Mouse (Mus musculus): Measurements from ENCODE around the gene Ubl4b. TPM values are rescaled to one million over a fixed set of nuclear protein-coding genes. Genes with fewer than 3 reads are reported as not detected.
A peak's percentile ranks its signal among the peaks of the same experiment; 100 is the strongest.

Ubl4b gene
- polyA plus RNA-seq, 1 experiment from 2014 or later, result not detected

DNA sequence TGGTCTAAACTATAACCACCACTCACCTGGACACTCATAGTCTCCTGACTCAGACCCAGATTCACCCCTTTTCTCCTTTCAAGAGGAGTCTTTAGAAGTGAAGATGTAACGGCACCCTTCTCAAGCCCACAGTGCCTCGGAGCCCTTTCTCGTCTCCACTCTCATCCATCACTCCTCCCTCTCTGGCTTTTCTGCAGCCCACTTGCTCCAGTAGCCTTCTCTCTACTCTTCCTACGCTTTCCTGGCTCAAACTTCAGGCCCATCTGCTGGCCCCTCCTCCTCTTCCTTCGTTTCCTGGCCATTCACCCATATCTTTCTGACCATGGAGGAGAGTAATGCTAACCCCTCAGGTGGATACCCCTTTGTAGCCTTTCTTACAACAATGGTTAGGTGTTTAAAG is 33.9 kb downstream of the Ubl4b start:
- no peaks in the 10 kb centered on the region for H3K9me3 ChIP-seq (ENCODE audit: control insufficient read depth, low read depth, low read length)
- WGBS, result 63% methylated on average over 5 of the region's 5 CpGs

DNA sequence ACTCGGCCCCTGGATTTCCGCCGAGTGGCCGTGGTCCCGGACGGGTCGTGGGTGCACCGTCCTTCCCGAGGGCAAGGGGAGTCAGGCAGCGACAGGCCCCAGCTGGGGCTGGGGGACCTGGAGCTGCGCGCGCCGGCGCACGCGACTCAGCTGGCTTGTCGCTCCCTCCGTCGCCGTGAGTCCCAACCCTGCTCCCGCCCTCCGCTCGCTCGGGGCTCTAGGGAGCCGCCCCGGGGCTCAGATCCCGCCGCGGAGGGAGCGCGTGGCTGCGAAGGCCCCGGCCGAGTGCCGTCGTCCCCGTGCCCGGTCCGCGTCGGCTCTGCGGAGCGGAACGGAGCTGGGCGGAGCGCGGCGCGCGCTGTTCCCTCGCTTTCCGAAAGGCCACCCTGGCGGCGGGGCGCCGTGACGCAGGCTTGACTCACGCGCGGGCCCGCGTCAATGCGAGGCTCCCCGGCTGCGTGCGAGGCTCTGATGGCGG is 37.2 kb downstream of the Ubl4b start, which contains the start of gene Slc6a17:
Gene Slc6a17 (minus strand): TSS at position 388 of the 478 bp plus-strand sequence.
- H3K27ac ChIP-seq (ENCODE audit: low read length), result no peak within 1 kb of the TSS
- peak within 1 kb of the TSS; percentile 54 for H3K4me3 ChIP-seq (ENCODE audit: low read depth, low read length)
- WGBS, result under 1% methylated on average over 68 of the region's 68 CpGs
- H3K27me3 ChIP-seq (ENCODE audit: control insufficient read depth, insufficient read depth, low read length), result peaks cover 12% of the 10 kb centered on the region
- no peaks in the 10 kb centered on the region for H3K36me3 ChIP-seq (ENCODE audit: control insufficient read depth, insufficient read depth, low read length)
- peak; percentile 74 for ATAC-seq (ENCODE audit: insufficient number of reproducible peaks, insufficient read depth, low FRiP score, low read depth)
- H3K4me1 ChIP-seq (ENCODE audit: control insufficient read depth, insufficient read depth, low read length), result peaks cover 5% of the 10 kb centered on the region; the same call in 1 of the 2 replicates
- H3K9ac ChIP-seq (replicated peaks; ENCODE audit: low read depth, low read length), result peak within 1 kb of the TSS; percentile 33; the same call in 1 of the 2 replicates
- peak within 1 kb of the TSS; percentile 99 for H3K4me2 ChIP-seq (replicated peaks; ENCODE audit: low read depth, low read length)
- H3K9me3 ChIP-seq (ENCODE audit: control insufficient read depth, low read depth, low read length), result no peaks in the 10 kb centered on the region

More for the DNA sequence above, 33.9 kb downstream of the Ubl4b start:
- peaks cover 5% of the 10 kb centered on the region; the same call in 1 of the 2 replicates for H3K4me1 ChIP-seq (ENCODE audit: control insufficient read depth, insufficient read depth, low read length)
- no peak overlapping the region for H3K9ac ChIP-seq (replicated peaks; ENCODE audit: low read depth, low read length)
- H3K27ac ChIP-seq (ENCODE audit: low read length), result no peak overlapping the region
- H3K36me3 ChIP-seq (ENCODE audit: control insufficient read depth, insufficient read depth, low read length), result no peaks in the 10 kb centered on the region
- no peak overlapping the region for H3K4me2 ChIP-seq (replicated peaks; ENCODE audit: low read depth, low read length)
- ATAC-seq (ENCODE audit: insufficient number of reproducible peaks, insufficient read depth, low FRiP score, low read depth), result no peak
- H3K27me3 ChIP-seq (ENCODE audit: control insufficient read depth, insufficient read depth, low read length), result peaks cover 12% of the 10 kb centered on the region
- no peak overlapping the region for H3K4me3 ChIP-seq (ENCODE audit: low read depth, low read length)

DNA sequence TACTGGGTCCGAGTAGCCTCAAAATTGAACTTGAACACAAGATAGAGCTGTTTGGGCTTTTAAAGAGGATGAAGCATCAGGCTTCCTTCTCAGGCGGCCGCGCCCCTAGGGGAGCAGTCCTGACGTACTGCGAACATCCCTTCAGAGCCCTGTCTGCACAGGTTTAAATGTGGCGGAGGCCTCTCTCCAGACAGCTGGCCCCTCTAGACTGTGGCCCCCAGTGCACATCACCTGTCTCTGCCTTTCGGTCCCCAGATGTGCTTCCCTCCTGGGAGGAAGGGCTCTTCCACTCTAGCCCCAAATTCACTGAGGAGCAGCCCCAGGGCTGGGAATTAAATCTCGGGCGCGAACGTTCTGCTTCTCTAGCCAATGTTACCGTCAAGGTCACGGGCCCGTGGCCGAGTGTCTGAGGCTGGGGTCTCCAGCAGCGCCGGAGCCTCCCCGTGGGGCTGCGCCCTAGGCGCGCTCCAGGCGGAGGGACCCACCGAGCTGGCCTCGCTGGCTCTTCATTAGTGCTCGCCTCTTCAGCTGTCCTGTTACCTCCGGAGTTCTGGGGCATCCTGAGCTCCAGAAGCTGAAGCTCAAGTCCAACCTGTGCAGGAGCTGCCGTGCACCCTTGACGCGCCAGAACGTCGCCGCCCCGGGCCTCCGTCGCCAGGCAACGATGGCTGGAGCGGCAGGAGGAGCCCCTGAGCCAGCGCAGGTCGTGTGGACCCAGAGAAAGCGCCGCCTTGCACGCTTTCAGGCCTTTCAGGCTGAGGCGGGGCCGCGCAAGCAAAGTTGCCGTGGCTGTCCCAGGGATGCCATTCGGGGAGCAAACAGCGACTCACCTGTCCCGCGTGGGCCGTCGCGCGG is 37.9 kb downstream of the Ubl4b start:
- Histone ChIP-seq H3K9me3 (ENCODE audit: control insufficient read depth, low read depth, low read length) (no peaks in the 10 kb centered on the region), H3K9ac (replicated peaks; ENCODE audit: low read depth, low read length) (peak overlapping the region; percentile 33; the same call in 1 of the 2 replicates), H3K27me3 (ENCODE audit: control insufficient read depth, insufficient read depth, low read length) (peaks cover 12% of the 10 kb centered on the region), H3K27ac (ENCODE audit: low read length) (no peak overlapping the region), H3K4me3 (ENCODE audit: low read depth, low read length) (peak overlapping the region; percentile 54), H3K4me1 (ENCODE audit: control insufficient read depth, insufficient read depth, low read length) (peaks cover 5% of the 10 kb centered on the region; the same call in 1 of the 2 replicates), H3K4me2 (replicated peaks; ENCODE audit: low read depth, low read length) (peak overlapping the region; percentile 99), H3K36me3 (ENCODE audit: control insufficient read depth, insufficient read depth, low read length) (no peaks in the 10 kb centered on the region)
- ATAC-seq (ENCODE audit: insufficient number of reproducible peaks, insufficient read depth, low FRiP score, low read depth), result peak; percentile 79
- WGBS, result 7% methylated on average over 54 of the region's 55 CpGs

DNA sequence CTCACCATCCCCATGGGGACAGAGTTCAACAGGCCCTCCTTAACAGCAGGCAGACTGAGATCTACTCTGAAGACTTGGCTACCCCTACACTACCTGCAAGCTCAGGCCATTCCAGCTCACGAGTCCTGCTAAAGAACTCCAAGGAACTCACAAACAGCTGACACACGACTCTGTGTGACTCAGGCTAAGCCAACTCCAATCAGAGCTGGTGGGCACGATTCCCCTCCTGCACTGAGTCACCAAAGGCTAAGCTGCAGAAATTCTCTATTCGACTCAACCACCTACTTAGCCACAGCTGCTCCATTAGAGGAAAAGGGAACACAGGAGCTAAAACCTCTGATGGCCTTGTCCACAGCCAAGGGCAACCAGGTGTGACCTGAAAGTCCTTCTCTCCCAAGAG is 38.9 kb downstream of the Ubl4b start:
- no peak for ATAC-seq (ENCODE audit: insufficient number of reproducible peaks, insufficient read depth, low FRiP score, low read depth)
- Histone ChIP-seq H3K36me3 (ENCODE audit: control insufficient read depth, insufficient read depth, low read length) (no peaks in the 10 kb centered on the region), H3K4me2 (replicated peaks; ENCODE audit: low read depth, low read length) (no peak overlapping the region), H3K9ac (replicated peaks; ENCODE audit: low read depth, low read length) (no peak overlapping the region), H3K4me1 (ENCODE audit: control insufficient read depth, insufficient read depth, low read length) (peaks cover 5% of the 10 kb centered on the region; the same call in 1 of the 2 replicates), H3K9me3 (ENCODE audit: control insufficient read depth, low read depth, low read length) (no peaks in the 10 kb centered on the region), H3K4me3 (ENCODE audit: low read depth, low read length) (no peak overlapping the region), H3K27me3 (ENCODE audit: control insufficient read depth, insufficient read depth, low read length) (peaks cover 12% of the 10 kb centered on the region), H3K27ac (ENCODE audit: low read length) (no peak overlapping the region)
- 65% methylated on average over 4 of the region's 4 CpGs for WGBS

DNA sequence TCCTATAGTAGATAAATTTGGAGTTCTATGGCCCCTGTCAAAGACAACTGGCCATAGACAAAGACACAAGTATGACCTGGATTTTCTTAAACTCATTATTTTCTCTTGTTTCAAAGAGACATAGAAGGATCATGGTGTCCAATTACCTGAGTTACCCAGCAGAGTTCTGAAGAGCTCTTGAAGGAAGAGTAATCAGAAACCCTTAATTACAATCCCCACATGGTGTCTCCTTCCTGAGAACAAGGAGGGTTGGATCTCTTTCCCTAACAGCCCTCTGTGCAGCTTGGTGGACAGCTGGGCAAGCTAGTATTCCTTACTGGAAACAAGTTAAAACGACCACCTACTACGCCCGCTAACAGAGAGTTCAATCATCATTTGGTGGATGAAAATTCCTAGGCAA is 43.5 kb downstream of the Ubl4b start:
- H3K9ac ChIP-seq (replicated peaks; ENCODE audit: low read depth, low read length), result no peak overlapping the region
- no peaks in the 10 kb centered on the region for H3K36me3 ChIP-seq (ENCODE audit: control insufficient read depth, insufficient read depth, low read length)
- H3K27ac ChIP-seq (ENCODE audit: low read length), result no peak overlapping the region
- no peak overlapping the region for H3K4me3 ChIP-seq (ENCODE audit: low read depth, low read length)
- WGBS, result 76% methylated on average over 3 of the region's 3 CpGs
- H3K4me1 ChIP-seq (ENCODE audit: control insufficient read depth, insufficient read depth, low read length), result no peaks in the 10 kb centered on the region
- no peaks in the 10 kb centered on the region for H3K9me3 ChIP-seq (ENCODE audit: control insufficient read depth, low read depth, low read length)
- H3K4me2 ChIP-seq (replicated peaks; ENCODE audit: low read depth, low read length), result no peak overlapping the region
- ATAC-seq (ENCODE audit: insufficient number of reproducible peaks, insufficient read depth, low FRiP score, low read depth), result no peak
- peaks cover 4% of the 10 kb centered on the region for H3K27me3 ChIP-seq (ENCODE audit: control insufficient read depth, insufficient read depth, low read length)

DNA sequence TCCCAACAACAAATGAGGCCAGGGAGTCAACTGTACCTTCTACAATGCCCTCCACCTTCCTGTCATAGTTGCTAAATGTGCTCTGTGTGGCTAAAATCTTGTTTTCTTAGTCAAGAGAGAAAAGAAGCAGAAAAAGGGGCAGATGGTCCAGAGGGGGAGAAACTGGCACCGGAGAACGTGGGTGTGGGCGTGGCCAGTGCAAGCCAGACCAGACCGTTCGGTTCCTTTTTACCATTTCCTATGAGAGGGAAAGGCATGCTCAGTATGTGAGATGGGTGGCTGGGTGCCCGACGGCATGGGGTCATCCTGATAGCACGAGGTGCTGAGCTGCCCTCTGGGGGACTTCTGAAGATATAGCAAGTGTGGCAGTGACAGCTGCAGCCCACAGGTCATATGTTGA is 46.2 kb downstream of the Ubl4b start:
- Histone ChIP-seq H3K4me1 (ENCODE audit: control insufficient read depth, insufficient read depth, low read length) (peaks cover 3% of the 10 kb centered on the region; the same call in 1 of the 2 replicates), H3K4me3 (ENCODE audit: low read depth, low read length) (no peak overlapping the region), H3K4me2 (replicated peaks; ENCODE audit: low read depth, low read length) (no peak overlapping the region), H3K27me3 (ENCODE audit: control insufficient read depth, insufficient read depth, low read length) (no peaks in the 10 kb centered on the region), H3K9ac (replicated peaks; ENCODE audit: low read depth, low read length) (no peak overlapping the region), H3K36me3 (ENCODE audit: control insufficient read depth, insufficient read depth, low read length) (no peaks in the 10 kb centered on the region), H3K9me3 (ENCODE audit: control insufficient read depth, low read depth, low read length) (no peaks in the 10 kb centered on the region), H3K27ac (ENCODE audit: low read length) (no peak overlapping the region)
- ATAC-seq (ENCODE audit: insufficient number of reproducible peaks, insufficient read depth, low FRiP score, low read depth), result no peak
- WGBS, result 63% methylated on average over 8 of the region's 8 CpGs

DNA sequence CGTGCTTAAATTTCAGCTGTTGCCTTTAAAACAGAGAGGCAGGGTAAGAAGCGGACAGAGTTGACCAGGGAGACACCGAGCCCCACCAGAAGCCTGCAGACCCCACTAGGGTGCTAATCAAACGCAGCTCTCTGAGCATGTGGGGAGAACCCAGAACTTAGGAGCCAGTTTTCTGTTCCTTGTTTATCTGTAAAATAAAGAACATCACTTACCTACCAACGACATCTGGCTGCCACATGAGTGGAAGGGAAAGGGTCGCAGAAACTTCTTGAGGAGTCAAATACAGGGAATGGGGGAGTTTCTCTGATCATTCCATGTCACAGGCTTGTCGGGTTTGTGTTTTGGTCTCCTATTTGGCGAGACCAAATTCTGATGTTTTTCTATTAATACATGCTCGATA is 46.9 kb downstream of the Ubl4b start:
- Histone ChIP-seq H3K4me3 (ENCODE audit: low read depth, low read length) (no peak overlapping the region), H3K27ac (ENCODE audit: low read length) (no peak overlapping the region), H3K4me2 (replicated peaks; ENCODE audit: low read depth, low read length) (no peak overlapping the region), H3K27me3 (ENCODE audit: control insufficient read depth, insufficient read depth, low read length) (no peaks in the 10 kb centered on the region), H3K9me3 (ENCODE audit: control insufficient read depth, low read depth, low read length) (no peaks in the 10 kb centered on the region), H3K9ac (replicated peaks; ENCODE audit: low read depth, low read length) (no peak overlapping the region), H3K36me3 (ENCODE audit: control insufficient read depth, insufficient read depth, low read length) (no peaks in the 10 kb centered on the region), H3K4me1 (ENCODE audit: control insufficient read depth, insufficient read depth, low read length) (peaks cover 3% of the 10 kb centered on the region; the same call in 1 of the 2 replicates)
- 76% methylated on average over 9 of the region's 9 CpGs for WGBS
- ATAC-seq (ENCODE audit: insufficient number of reproducible peaks, insufficient read depth, low FRiP score, low read depth), result no peak

DNA sequence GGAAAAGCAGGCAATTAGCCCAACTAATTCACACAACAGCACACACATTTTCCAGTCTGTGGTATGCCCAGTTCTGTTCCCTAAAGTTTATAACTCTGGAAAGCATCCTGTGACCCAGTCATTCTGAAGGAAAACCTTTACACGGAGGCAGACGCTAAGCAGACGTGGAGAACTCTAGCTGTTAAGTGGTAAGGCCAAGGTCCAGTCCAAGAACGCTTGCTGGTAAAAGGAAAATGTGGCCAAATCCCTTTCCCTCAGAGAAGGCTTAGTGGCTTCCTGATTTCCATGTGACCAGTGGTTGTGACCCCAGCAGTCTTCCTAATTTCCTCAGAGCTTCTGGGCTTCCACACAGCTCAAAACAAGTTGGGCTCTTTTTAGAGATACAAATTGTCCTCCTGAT is 48.3 kb downstream of the Ubl4b start:
- no peak overlapping the region for H3K9ac ChIP-seq (replicated peaks; ENCODE audit: low read depth, low read length)
- no peaks in the 10 kb centered on the region for H3K27me3 ChIP-seq (ENCODE audit: control insufficient read depth, insufficient read depth, low read length)
- no peak overlapping the region for H3K4me2 ChIP-seq (replicated peaks; ENCODE audit: low read depth, low read length)
- no peaks in the 10 kb centered on the region for H3K9me3 ChIP-seq (ENCODE audit: control insufficient read depth, low read depth, low read length)
- H3K27ac ChIP-seq (ENCODE audit: low read length), result no peak overlapping the region
- no peak overlapping the region for H3K4me3 ChIP-seq (ENCODE audit: low read depth, low read length)
- 66% methylated on average over 4 of the region's 4 CpGs for WGBS
- peaks cover 3% of the 10 kb centered on the region; the same call in 1 of the 2 replicates for H3K4me1 ChIP-seq (ENCODE audit: control insufficient read depth, insufficient read depth, low read length)
- no peaks in the 10 kb centered on the region for H3K36me3 ChIP-seq (ENCODE audit: control insufficient read depth, insufficient read depth, low read length)
- ATAC-seq (ENCODE audit: insufficient number of reproducible peaks, insufficient read depth, low FRiP score, low read depth), result no peak
